Mouse (Mus musculus) heart, embryonic 15.5 days (tissue): ENCODE measurements around the gene Slc35c2. TPM values are rescaled to one million over a fixed set of nuclear protein-coding genes. Genes with fewer than 3 reads are reported as not detected.

Experiments
- ATAC-seq: fragments of 200-750 bp; cut with Nextera tagmentation; replicated peaks from 2 replicates; pipeline ENCODE4 v1.8.0; 2017; ENCODE audit warnings: low read depth, moderate TSS enrichment; ENCODE audit not compliant: insufficient number of reproducible peaks, insufficient read depth, low FRiP score
- H3K27ac ChIP-seq: fragments of 300-500 bp; sonication (generic); 2 replicates; pipeline ENCODE4 v1.5.1; 2015; ENCODE audit warnings: mild to moderate bottlenecking, inconsistent platforms
- H3K27me3 ChIP-seq: fragments of 300-500 bp; sonication (generic); 2 replicates; pipeline ENCODE4 v1.6.1; 2015; ENCODE audit warnings: inconsistent platforms
- H3K36me3 ChIP-seq: fragments of 300-500 bp; sonication (generic); 2 replicates; pipeline ENCODE4 v1.6.1; 2015; ENCODE audit warnings: mild to moderate bottlenecking, inconsistent platforms
- H3K4me1 ChIP-seq: fragments of 300-500 bp; sonication (generic); replicated peaks from 2 replicates; pipeline ENCODE4 v1.6.1; 2015; ENCODE audit warnings: inconsistent platforms
- H3K4me2 ChIP-seq: fragments of 300-500 bp; sonication (generic); 2 replicates; pipeline ENCODE4 v1.6.1; 2015; ENCODE audit warnings: inconsistent platforms, mild to moderate bottlenecking, moderate library complexity
- H3K4me3 ChIP-seq: fragments of 300-500 bp; sonication (generic); 2 replicates; pipeline ENCODE4 v1.5.1; 2015; ENCODE audit warnings: mild to moderate bottlenecking, inconsistent platforms
- H3K9ac ChIP-seq: fragments of 300-500 bp; sonication (generic); 2 replicates; pipeline ENCODE4 v1.6.1; 2015; ENCODE audit warnings: mild to moderate bottlenecking, inconsistent platforms
- H3K9me3 ChIP-seq: fragments of 300-500 bp; sonication (generic); replicated peaks from 2 replicates; pipeline ENCODE4 v1.6.1; 2016; ENCODE audit warnings: inconsistent platforms
- WGBS: fragments of 180-500 bp; shearing (Covaris S2); methylation state at CpG from one replicate; pipeline ENCODE4 v1.1.7; 2015; ENCODE audit warnings: mixed read lengths; 5-methylcytosine and 5-hydroxymethylcytosine counted together
- polyA plus RNA-seq: library from polyadenylated mRNA; unstranded; fragments of >200 nt; fragmentation: Nextera tagmentation; extraction: Ambion mirVana; gene quantifications from 2 replicates; pipeline ENCODE4 v1.2.1, GENCODE M21; 2015

The Slc35c2 gene
- polyA plus RNA-seq, 1 experiment from 2014 or later, result 32.1 TPM

DNA sequence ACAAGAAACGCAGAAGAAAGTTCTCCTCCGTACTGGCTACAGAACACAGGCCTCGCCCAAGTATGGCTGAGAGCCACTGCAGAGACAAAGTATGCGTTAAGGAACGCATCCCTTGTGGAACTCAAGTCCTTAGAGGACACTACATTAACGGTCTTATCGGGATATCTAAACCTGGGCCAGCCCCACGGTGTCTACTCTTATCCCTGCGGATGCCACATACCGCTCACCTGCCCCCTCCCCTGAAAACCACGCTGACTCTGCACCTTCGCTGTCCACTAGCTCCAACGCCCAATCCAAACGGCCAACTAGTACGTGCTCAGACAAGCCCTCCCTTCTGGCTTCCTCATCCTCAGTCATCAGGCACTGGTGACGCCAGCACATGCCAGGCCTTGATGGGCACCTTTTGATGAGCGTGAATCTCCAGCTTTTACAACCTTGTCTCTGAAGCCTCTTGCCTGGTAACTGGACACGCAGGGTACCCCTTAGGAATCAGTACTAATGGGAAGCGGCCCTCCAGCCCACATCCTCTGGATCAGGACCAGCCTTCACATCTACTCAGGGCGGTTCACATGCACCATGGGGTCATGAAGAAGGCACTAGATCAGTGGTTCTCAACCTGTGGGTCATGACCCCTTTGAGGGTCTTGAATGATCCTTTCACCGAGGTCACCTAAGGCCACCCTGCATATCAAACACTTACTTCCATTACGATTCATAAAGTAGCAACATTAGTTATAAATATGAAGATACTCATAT, 34.5 kb upstream of the Slc35c2 start:
- Histone ChIP-seq H3K27me3 (no peaks in the 10 kb centered on the region), H3K4me2 (no peak overlapping the region), H3K9me3 (no peaks in the 10 kb centered on the region), H3K9ac (no peak overlapping the region), H3K4me1 (peaks cover 73% of the 10 kb centered on the region), H3K36me3 (no peaks in the 10 kb centered on the region), H3K4me3 (no peak overlapping the region), H3K27ac (peak overlapping the region; percentile 78)
- WGBS, result 79% methylated on average over 22 of the region's 22 CpGs
- no peak for ATAC-seq

DNA sequence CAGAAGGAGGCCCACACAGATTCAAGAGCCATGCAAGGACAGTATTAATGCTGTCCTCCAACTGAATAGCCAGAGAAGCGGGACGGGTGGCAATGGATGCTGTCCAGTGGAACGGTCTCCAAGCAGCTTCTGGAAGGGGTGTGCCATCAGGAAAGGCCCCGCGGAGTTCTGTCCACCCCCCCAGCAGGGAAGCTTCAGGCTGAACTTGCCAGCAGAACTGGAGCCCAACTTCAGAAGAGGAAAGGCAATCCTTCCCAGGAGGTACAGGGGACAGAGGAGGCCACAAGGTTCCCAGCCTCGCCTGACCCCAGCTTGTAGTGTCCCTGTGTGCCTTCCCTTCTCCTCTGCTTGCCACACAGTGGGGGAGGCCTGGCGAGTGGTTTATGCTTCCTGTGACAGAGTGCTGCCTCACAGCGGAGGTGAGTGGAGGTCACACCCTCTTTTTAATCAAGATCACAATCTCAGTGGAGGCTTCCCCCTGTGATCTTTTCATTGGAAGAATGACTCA, 33.8 kb upstream of the Slc35c2 start:
- no peaks in the 10 kb centered on the region for H3K27me3 ChIP-seq
- peak overlapping the region; percentile 29 for H3K4me2 ChIP-seq
- H3K4me3 ChIP-seq, result no peak overlapping the region; the same call in 1 of the 2 replicates
- WGBS, result 65% methylated on average over 8 of the region's 8 CpGs
- ATAC-seq, result no peak
- H3K27ac ChIP-seq, result peak overlapping the region; percentile 78
- no peaks in the 10 kb centered on the region for H3K36me3 ChIP-seq
- no peak overlapping the region for H3K9ac ChIP-seq
- peaks cover 77% of the 10 kb centered on the region for H3K4me1 ChIP-seq
- H3K9me3 ChIP-seq, result no peaks in the 10 kb centered on the region

DNA sequence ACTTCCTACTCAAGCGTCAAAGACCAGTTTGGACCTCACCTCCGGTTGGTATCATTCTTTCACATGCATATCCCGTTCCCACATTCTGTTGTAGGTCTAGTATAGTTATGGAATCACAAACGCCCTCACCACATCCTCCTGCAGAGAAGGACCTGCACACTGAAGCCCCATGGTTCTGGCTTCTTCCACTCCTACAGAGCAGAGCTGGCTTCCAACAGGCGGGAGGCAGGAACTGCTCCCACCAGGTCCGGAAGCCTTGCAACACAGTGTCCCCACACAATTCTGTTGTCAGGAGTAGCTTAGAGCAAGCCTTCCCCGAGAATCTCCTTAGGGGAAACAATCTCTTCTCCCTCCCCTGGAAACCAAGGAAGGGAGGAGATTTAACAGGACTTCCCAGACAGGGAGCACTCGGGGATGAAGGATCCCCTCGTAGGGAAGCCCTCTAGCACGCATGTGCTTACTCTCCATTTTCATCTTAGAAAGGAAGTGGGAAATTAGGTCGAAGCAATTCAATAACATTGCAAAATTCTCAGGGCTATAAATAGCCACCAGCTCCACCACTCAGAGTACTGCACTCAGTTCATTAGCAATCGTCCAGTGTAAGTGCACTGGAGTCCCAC, 33.0 kb upstream of the Slc35c2 start:
- peaks cover 2% of the 10 kb centered on the region for H3K36me3 ChIP-seq
- peak; percentile 32; the same call in 1 of the 2 replicates for ATAC-seq
- H3K27ac ChIP-seq, result peak overlapping the region; percentile 78
- H3K9me3 ChIP-seq, result no peaks in the 10 kb centered on the region
- peak overlapping the region; percentile 29; the same call in 1 of the 2 replicates for H3K4me2 ChIP-seq
- no peak overlapping the region for H3K9ac ChIP-seq
- H3K27me3 ChIP-seq, result no peaks in the 10 kb centered on the region
- H3K4me3 ChIP-seq, result no peak overlapping the region
- H3K4me1 ChIP-seq, result peaks cover 76% of the 10 kb centered on the region
- WGBS, result 40% methylated on average over 12 of the region's 12 CpGs

DNA sequence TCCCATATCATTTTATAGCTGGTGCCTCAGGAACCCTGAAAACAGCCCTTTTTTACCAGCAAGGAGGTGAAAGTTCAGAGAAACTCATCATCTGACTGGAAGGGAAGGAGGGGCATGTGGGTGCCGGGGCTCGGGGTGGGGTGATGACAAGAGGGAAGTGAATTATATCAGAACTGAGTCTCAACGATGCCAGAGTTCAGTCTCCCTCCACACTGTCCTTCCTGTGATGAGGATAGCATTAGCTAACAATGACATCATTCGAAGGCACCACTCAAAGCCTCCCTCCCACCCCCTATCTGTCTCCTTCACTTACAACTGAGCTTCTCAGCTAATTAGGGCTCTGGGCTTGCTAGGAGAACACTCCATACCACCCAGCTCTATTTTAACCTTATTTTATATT, 31.8 kb upstream of the Slc35c2 start:
- peak overlapping the region; percentile 78 for H3K27ac ChIP-seq
- no peak overlapping the region for H3K4me2 ChIP-seq
- H3K36me3 ChIP-seq, result peaks cover 14% of the 10 kb centered on the region
- no peak overlapping the region for H3K9ac ChIP-seq
- no peaks in the 10 kb centered on the region for H3K9me3 ChIP-seq
- H3K4me1 ChIP-seq, result peaks cover 65% of the 10 kb centered on the region
- no peak overlapping the region for H3K4me3 ChIP-seq
- no peak for ATAC-seq
- WGBS, result 28% methylated on average over 4 of the region's 4 CpGs
- no peaks in the 10 kb centered on the region for H3K27me3 ChIP-seq

DNA sequence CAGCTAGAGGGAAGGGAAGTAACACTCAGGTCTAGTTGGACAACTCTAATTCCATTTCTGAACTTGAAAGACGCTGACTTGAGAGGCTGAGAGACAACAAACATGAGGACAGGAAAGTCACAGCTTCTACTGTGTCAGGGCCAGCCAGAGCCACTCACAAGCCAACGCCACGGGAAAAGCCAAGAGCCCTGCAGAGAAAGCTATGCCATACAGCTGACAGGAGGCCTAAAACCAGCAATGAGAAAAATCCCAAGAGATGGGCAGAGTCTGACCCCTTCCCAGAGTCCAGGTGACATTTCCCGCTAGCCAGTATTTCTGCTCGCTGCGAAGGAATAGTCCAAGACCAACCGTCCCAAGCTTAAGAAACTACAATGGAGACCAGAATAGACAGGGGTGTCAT, 31.3 kb upstream of the Slc35c2 start:
- Histone ChIP-seq H3K27me3 (no peaks in the 10 kb centered on the region), H3K9ac (no peak overlapping the region), H3K4me3 (no peak overlapping the region), H3K4me2 (no peak overlapping the region), H3K4me1 (peaks cover 60% of the 10 kb centered on the region), H3K9me3 (no peaks in the 10 kb centered on the region), H3K27ac (peak overlapping the region; percentile 78), H3K36me3 (peaks cover 19% of the 10 kb centered on the region)
- ATAC-seq, result no peak
- 70% methylated on average over 7 of the region's 7 CpGs for WGBS

DNA sequence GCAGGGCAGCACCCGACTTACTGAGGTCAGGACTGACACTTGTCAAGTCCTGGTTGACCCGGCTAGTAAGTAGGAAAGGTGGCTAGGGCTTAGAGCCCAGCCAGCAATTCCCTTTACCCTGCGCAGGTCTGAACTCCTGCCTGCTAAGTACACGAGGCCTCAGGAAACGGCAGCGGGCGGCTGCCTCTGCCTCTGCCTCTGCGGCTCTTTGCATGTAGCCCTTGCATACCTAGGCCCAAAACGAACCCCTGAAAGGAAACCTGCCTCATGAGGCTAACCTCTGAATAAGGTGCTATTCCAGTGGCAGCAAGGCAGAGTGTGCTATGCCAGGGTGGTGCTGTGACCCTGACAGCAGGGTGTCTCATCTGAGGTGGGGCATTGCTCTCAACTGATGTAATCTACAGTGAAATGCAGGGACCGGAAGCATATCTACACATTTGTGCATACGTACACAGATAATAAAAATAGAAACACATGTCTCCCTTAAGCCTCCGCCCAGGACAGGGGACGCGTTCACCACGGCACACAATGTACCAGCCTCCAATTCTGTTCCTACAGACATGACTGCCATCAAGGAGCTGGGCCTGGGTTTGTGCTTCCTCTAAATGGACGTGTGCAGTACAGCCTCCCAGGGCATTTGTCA, 30.1 kb upstream of the Slc35c2 start:
- Histone ChIP-seq H3K9ac (no peak overlapping the region), H3K4me1 (peaks cover 60% of the 10 kb centered on the region), H3K4me3 (no peak overlapping the region), H3K27ac (peak overlapping the region; percentile 78), H3K9me3 (no peaks in the 10 kb centered on the region), H3K4me2 (0 out of 2 replicates have a peak overlapping the region, but pooled peaks have one; percentile 0), H3K36me3 (peaks cover 27% of the 10 kb centered on the region), H3K27me3 (no peaks in the 10 kb centered on the region)
- WGBS, result 40% methylated on average over 16 of the region's 16 CpGs
- ATAC-seq, result no peak

DNA sequence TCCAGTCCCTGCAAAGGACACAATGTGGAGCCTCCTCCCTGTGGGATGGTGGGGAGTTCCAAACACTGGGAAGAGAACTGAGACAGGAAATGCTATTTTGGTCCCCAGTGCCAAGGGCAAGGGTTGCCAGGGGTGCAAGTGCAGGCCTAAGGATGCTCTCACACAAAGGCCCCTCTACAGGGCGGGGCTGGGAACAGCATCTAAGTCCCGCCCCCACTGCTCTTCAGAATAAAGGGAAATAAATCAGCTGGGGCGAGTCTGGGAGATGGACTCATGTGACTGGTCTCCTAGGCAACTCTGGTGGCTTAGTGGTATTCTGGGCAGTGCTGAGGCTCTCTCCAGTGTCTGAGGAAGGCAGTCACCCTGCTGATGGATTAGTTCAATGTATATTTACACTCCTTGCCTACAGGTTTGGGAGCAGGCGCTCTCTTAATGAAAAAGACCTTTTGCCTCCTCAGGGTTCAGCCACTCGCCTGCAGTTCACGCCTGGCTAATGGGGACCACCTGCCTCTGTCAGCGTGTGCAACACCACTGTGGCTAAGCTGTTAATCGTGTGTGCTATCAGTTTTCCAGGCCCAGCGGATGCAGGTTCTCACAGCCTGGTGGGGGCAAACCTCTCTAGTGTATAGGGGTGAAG, 29.3 kb upstream of the Slc35c2 start:
- 25% methylated on average over 9 of the region's 9 CpGs for WGBS
- ATAC-seq, result peak; percentile 56

DNA sequence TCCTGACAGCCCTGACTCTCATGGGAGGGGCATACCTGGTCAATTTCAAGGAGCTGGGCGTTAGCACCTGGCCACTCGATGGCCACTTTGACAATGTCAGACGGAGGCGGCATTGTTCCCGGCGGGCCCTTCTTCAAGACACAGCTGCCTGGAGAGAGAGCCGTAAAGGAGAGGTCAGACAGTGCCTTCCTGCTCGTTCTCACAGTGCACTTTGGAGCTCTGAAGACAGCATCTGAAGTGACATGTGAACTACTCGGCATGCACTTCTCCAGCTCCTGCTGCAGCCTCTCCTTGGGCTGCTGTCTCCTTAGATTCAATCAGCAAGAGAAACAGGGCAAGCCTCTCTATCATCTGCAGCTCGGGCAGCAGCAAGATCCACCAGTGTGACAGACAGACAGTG, 28.5 kb upstream of the Slc35c2 start:
- Histone ChIP-seq H3K4me3 (no peak overlapping the region), H3K4me1 (peaks cover 48% of the 10 kb centered on the region), H3K27ac (no peak overlapping the region), H3K36me3 (peaks cover 39% of the 10 kb centered on the region), H3K9me3 (no peaks in the 10 kb centered on the region), H3K9ac (no peak overlapping the region), H3K27me3 (no peaks in the 10 kb centered on the region), H3K4me2 (no peak overlapping the region)
- ATAC-seq, result no peak
- 66% methylated on average over 10 of the region's 10 CpGs for WGBS

More for the DNA sequence above, 29.3 kb upstream of the Slc35c2 start:
- no peaks in the 10 kb centered on the region for H3K9me3 ChIP-seq
- peaks cover 34% of the 10 kb centered on the region for H3K36me3 ChIP-seq
- peaks cover 56% of the 10 kb centered on the region for H3K4me1 ChIP-seq
- H3K4me2 ChIP-seq, result 0 out of 2 replicates have a peak overlapping the region, but pooled peaks have one; percentile 0
- no peak overlapping the region for H3K9ac ChIP-seq
- H3K27me3 ChIP-seq, result no peaks in the 10 kb centered on the region
- H3K27ac ChIP-seq, result peak overlapping the region; percentile 78
- H3K4me3 ChIP-seq, result no peak overlapping the region

DNA sequence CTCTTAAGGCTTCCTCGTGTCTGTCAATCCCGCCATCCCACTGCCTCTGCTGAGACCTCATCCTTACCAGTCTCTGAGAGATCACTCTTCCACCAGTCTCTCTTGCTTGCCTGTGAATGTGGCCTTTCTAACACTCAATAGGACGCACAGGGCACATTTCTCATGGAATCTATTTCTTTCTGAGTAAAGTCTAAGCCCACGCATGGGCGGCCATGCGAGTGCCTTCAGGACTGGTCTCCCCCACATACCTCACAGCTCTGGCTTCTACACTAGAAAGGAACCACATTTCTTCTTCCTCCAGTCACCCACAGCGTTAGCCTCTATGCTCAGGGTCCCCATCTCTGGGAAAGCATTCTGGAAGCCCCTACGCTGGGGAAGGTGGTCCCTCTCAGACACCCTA, 26.5 kb upstream of the Slc35c2 start:
- 86% methylated on average over 8 of the region's 8 CpGs for WGBS
- Histone ChIP-seq H3K36me3 (peaks cover 43% of the 10 kb centered on the region), H3K4me3 (no peak overlapping the region), H3K9me3 (no peaks in the 10 kb centered on the region), H3K4me1 (peaks cover 29% of the 10 kb centered on the region), H3K9ac (no peak overlapping the region), H3K4me2 (no peak overlapping the region), H3K27ac (no peak overlapping the region), H3K27me3 (no peaks in the 10 kb centered on the region)
- ATAC-seq, result no peak

DNA sequence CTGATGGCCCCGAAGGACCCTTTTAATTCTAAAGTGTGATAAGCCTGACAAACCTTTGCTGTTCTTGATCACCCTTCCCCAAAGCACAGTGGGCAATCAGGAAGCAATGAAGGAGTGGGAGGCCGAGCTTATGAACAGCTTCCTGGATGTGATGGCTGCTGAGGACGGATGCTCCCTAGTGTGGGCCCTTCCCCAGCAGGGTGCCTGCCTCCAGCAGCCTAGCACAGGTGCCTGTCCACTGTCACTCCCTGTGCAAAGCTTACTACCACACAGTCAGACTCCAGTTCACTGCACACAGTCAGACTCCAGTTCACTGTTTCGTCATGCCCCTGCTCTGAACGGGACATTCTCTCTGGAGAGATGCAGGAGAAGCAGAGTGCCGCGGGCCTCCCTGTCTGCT, 24.7 kb upstream of the Slc35c2 start:
- Histone ChIP-seq H3K9me3 (no peaks in the 10 kb centered on the region), H3K27ac (no peak overlapping the region), H3K4me2 (no peak overlapping the region), H3K27me3 (no peaks in the 10 kb centered on the region), H3K9ac (no peak overlapping the region), H3K4me1 (peaks cover 11% of the 10 kb centered on the region), H3K4me3 (no peak overlapping the region), H3K36me3 (peaks cover 47% of the 10 kb centered on the region)
- 72% methylated on average over 7 of the region's 7 CpGs for WGBS
- ATAC-seq, result no peak

DNA sequence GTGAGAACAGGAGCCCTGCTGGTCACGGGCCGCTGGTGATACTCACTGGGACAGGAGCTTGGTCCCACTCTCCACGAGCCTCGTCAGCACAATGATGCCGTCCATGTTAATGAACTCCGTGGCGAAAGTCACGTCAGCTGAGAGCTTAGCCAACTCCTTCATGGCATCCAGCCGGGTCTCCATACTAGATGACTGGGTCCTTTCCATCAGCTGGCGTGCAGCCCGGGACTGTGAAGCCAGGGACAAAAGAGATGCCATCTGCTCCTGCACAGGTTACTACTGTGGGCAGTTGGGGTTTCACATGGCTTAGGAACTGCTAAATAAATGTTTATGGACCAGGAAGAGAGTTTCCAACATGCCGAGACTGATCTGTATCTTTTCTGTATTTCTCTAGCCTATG, 23.9 kb upstream of the Slc35c2 start:
- H3K4me3 ChIP-seq, result no peak overlapping the region
- H3K27me3 ChIP-seq, result no peaks in the 10 kb centered on the region
- no peak for ATAC-seq
- H3K4me2 ChIP-seq, result no peak overlapping the region
- 86% methylated on average over 12 of the region's 12 CpGs for WGBS
- peaks cover 3% of the 10 kb centered on the region for H3K4me1 ChIP-seq
- no peak overlapping the region for H3K9ac ChIP-seq
- H3K27ac ChIP-seq, result no peak overlapping the region
- H3K36me3 ChIP-seq, result peaks cover 47% of the 10 kb centered on the region
- no peaks in the 10 kb centered on the region for H3K9me3 ChIP-seq
